Mouse (Mus musculus) left cerebral cortex, postnatal 10 days (tissue): ENCODE measurements around the gene Prim2. TPM values are rescaled to one million over a fixed set of nuclear protein-coding genes. Genes with fewer than 3 reads are reported as not detected.
A peak's percentile ranks its signal among the peaks of the same experiment; 100 is the strongest.
"Not testable (repeated sequence)": the region's sequence is repeated elsewhere in the genome, so short reads cannot be mapped to it uniquely, and the experiment has no call there.

Experiments
- DNase-seq, 2 experiments: peaks; one replicate each; pipeline ENCODE4 v3.0.0; 2021 to 2022; ENCODE audit warnings: low spot score in 2 of 2, mixed read lengths in 1 of 2; ENCODE audit errors: extremely low spot score in 1 of 2
- intact Hi-C: fragments of 180-260 bp; cut with DNase I; formaldehyde crosslinking; loops from one replicate; pipeline ENCODE4 v1.15.1; 2025
- total RNA-seq, 2 experiments: library from RNA; stranded (reverse); gene quantifications; 2 replicates each; pipeline ENCODE4 v1.2.3; 2021

Prim2 gene
- total RNA-seq, 2 experiments from 2014 or later, result 8.5 to 9.0 TPM

GRCm38 (mm10) chr1:33624441-33624840 is 45.2 kb downstream of the Prim2 start:
- no peak for DNase-seq
- intact Hi-C loops, result no loop called here

DNA sequence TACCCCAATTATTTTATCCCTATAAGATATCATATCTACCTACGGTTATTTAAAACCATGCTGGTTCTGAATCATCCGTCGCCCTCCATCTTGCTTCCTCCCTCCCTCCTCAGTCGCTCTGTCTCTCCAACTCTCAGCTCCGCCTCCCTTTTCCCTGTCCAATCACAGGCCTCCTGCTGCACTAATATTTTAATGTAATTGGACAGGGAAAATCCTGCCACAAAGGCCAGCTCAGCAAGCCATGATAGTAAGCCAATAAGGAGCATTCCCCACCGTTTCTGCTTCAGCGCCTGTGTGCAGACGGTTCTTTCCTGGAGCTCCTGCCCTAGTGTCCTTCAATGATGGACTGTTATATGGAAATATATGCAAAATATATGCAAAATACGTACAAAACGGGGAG is 47.8 kb downstream of the Prim2 start:
- intact Hi-C loops, result no loop called here
- DNase-seq, result no peak

GRCm38 (mm10) chr1:33620091-33620788 is 49.4 kb downstream of the Prim2 start:
- DNase-seq, result no peak
- intact Hi-C loops, result no loop called here

DNA sequence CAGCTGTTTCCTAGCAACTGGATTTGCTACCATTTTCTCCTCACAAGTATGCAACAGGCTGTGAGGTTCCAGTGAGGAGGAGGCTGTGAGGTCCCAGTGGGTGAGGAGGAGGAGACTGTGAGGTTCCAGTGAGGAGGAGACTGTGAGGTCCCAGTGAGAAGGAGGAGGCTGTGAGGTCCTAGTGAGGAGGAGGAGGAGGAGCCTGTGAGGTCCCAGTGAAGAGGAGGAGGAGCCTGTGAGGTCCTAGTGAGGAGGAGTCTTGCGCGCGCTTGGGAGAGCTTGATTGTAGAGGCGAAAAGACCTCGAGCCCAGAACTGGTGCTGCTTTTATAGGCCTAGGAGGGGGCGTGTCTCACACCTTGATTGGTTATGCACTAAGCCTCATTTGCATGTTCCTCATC is 53.0 kb downstream of the Prim2 start:
- intact Hi-C loops, DNase-seq: not testable (repeated sequence)

DNA sequence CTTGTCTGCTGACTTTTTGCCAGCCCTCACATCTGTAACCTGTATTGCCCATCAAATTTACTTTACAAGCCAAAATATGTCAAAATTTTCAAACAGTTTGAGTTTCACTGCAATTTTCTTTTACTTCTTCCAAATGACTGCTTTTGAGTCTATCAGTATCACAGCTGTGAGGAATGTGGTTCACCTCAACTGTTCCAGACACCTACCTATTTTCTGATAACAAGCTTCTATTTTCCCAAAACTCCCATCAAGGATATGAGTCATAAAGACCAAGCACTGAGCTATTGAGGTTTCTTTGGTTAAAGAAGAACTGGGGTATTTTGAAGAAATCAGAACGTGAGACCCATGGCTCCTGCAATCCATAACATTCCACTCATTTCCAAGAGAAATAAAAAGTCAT is 57.5 kb downstream of the Prim2 start:
- intact Hi-C loops, result no loop called here
- no peak for DNase-seq

DNA sequence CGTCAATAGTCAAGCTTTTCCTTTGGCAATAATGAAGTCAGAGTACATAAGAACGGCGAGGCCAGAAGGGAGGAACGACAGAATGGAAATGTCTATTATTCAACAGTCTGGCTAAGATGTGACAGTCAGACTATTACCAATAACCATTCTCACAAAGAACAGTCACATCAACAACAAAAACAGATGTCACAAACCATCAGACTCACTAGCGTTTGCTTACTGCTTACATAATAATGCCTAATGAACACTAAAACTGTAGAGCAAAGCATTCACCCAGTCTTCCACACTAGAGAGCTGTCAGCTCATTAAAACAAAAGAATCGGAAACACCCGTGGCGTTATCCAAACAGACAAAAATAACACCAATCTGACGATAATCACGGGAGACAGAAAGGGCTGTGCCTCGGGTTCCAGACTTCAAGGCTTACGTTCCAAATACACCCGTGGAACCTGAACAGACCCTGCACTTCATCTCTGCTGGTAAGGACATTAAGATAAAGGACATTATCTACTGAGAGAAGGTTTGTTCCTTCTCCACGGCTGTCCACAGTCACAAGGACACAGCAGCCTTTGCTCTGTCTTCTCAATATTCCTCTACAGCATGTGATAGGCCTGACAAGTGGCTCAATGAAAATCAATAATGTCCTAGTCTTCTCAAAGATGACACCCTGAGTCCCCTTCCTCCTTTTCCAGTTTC is 59.4 kb downstream of the Prim2 start:
- intact Hi-C loops, result no loop called here
- no peak for DNase-seq

- intact Hi-C loops, result no loop called here
- no peak for DNase-seq
Measured at GRCm38 (mm10) chr1:33608133-33608532, 61.5 kb downstream of the Prim2 start.

- no peak for DNase-seq
Measured at GRCm38 (mm10) chr1:33604087-33604699, 65.4 kb downstream of the Prim2 start.

GRCm38 (mm10) chr1:33599698-33600097 is 69.9 kb downstream of the Prim2 start:
- DNase-seq, result no peak
- intact Hi-C loops, result no loop called here

More at GRCm38 (mm10) chr1:33604087-33604699, 65.4 kb downstream of the Prim2 start:
- intact Hi-C loops, result no loop called here

- DNase-seq, result no peak
- intact Hi-C loops, result no loop called here
Measured at GRCm38 (mm10) chr1:33599019-33599667, 70.5 kb downstream of the Prim2 start.

DNA sequence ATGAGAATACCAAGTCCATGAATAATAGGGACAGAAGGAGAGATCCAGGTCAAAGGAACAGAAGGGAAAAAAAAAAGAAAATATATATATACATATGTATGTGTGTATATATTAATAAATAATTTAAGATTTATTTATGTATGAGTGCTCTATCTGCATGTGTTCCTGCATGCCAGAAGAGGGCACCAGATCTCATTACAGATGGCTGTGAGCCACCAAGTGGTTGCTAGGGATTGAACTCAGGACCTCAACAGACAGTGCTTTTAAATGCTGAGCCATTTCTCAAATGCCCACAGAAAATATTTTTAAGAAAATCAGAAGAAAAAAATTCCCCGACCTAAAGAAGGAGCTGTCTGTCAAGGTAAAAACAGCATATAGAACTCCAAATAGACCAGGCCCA is 72.6 kb downstream of the Prim2 start:
- intact Hi-C loops, result no loop called here
- no peak for DNase-seq

DNA sequence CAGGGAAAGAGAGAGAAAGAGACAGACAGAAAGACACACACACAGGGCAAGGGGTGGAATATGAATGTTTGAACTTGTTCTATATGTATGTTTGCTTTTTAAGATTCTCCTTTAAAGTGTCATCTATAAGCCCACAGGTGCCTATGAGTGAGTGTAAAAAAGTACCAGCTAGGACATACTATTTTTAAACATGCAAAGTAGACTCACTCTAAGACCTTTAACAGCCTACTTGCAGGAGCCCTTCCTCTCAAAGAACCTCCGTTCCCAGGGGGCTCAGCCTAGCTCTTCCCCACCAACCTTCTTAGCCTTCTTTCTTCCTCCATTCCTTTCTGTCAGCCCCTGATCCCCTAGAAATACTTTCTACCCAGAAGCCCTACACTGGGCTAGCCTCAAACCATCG is 73.7 kb downstream of the Prim2 start:
- intact Hi-C loops, result no loop called here

GRCm38 (mm10) chr1:33594966-33595365 is 74.6 kb downstream of the Prim2 start:
- intact Hi-C loops, result no loop called here
- no peak for DNase-seq

More for the DNA sequence above, 73.7 kb downstream of the Prim2 start:
- DNase-seq, result no peak

GRCm38 (mm10) chr1:33593718-33594388 is 75.7 kb downstream of the Prim2 start:
- intact Hi-C loops, result no loop called here
- no peak for DNase-seq

GRCm38 (mm10) chr1:33591997-33592608 is 77.5 kb downstream of the Prim2 start:
- no peak for DNase-seq
- intact Hi-C loops, result no loop called here

GRCm38 (mm10) chr1:33590556-33591411 is 78.8 kb downstream of the Prim2 start:
- peak in 1 of 2 experiments; percentile 27 for DNase-seq
- intact Hi-C loops, result no loop called here

DNA sequence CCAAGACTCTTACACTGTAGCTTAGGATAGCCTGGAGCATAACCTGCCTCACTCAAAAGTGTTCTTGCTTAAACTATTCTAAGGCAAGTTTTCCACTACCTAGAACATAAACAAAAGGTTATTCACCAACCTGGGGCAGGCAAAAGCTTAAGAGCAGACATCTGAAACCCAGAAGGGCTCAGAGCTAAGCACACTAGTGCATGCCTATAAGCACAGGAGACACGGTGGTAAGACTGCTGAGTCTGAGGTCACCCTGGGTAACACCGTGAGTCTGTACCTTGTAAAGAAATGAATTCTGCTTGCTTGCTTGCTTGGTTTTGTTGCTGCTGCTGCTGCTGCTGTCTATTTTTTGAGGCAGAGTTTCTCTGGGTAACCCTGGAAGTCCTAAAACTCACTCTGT is 80.1 kb downstream of the Prim2 start:
- intact Hi-C loops, result no loop called here
- DNase-seq, result no peak

DNA sequence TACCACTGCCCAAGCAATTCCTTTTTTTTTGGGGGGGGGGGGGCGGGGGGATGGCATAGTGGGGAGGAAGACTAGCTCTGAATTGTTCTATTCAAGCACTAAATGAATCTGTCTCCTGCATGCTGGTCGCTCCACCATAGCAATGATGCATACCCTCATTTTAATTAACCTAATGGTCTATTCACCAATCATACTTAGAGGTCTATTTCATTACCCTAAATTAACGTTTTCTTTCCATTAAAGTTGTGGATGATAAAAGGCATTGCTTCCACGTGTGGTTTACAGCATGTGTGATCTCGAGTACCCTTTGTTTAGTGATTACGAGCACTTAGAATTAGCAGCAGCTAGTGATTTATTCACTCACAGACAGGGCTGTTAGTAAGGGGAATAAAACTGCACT is 81.0 kb downstream of the Prim2 start:
- intact Hi-C loops, result no loop called here
- no peak for DNase-seq
